Mouse (Mus musculus) intestine, postnatal 0 days (tissue): ENCODE data around the gene Phlpp1. TPM values are rescaled to one million over a fixed set of nuclear protein-coding genes. Genes with fewer than 3 reads are reported as not detected.

Experiments used
- ATAC-seq: fragments of 200-750 bp; cut with Nextera tagmentation; 2 replicates; pipeline ENCODE4 v1.8.0; 2017; ENCODE audit warnings: mild to moderate bottlenecking, moderate TSS enrichment, moderate library complexity
- H3K27ac ChIP-seq: fragments of 300-500 bp; sonication (generic); 2 replicates; pipeline ENCODE4 v1.5.1; 2014; ENCODE audit warnings: mild to moderate bottlenecking, low read depth, low read length, moderate library complexity
- H3K27me3 ChIP-seq: fragments of 300-500 bp; sonication (generic); replicated peaks from 2 replicates; pipeline ENCODE4 v1.6.1; 2014; ENCODE audit warnings: low read length, mixed read lengths; ENCODE audit not compliant: control insufficient read depth, insufficient read depth
- H3K36me3 ChIP-seq: fragments of 300-500 bp; sonication (generic); 2 replicates; pipeline ENCODE4 v1.6.1; 2014; ENCODE audit warnings: mild to moderate bottlenecking, moderate library complexity; ENCODE audit not compliant: control insufficient read depth, insufficient read depth
- H3K4me1 ChIP-seq: fragments of 300-500 bp; sonication (generic); replicated peaks from 2 replicates; pipeline ENCODE4 v1.6.1; 2014; ENCODE audit warnings: antibody characterized with exemption, low read length, mixed read lengths; ENCODE audit not compliant: control insufficient read depth, insufficient read depth
- H3K4me2 ChIP-seq: fragments of 300-500 bp; sonication (generic); replicated peaks from 2 replicates; pipeline ENCODE4 v1.6.1; 2014; ENCODE audit warnings: low read depth, mild to moderate bottlenecking, moderate library complexity
- H3K4me3 ChIP-seq: fragments of 300-500 bp; sonication (generic); 2 replicates; pipeline ENCODE4 v1.5.1; 2014; ENCODE audit warnings: low read depth, low read length
- H3K9ac ChIP-seq: fragments of 300-500 bp; sonication (generic); 2 replicates; pipeline ENCODE4 v1.6.1; 2014; ENCODE audit warnings: mild to moderate bottlenecking, low read depth, low read length
- H3K9me3 ChIP-seq: fragments of 300-500 bp; sonication (generic); 2 replicates; pipeline ENCODE4 v1.6.1; 2016; ENCODE audit warnings: mixed run types; ENCODE audit not compliant: control insufficient read depth
- CTCF ChIP-seq: sonication (generic); IDR thresholded peaks from 2 replicates; pipeline ENCODE4 v1.5.1; 2016; ENCODE audit warnings: low read depth, mild to moderate bottlenecking, control low read depth, antibody characterized with exemption, moderate library complexity
- WGBS: fragments of 180-500 bp; shearing (Covaris S2); extraction: QIAGEN DNeasy Blood & Tissue Kit; methylation state at CpG from one replicate; pipeline ENCODE4 v1.1.7; 2014; 5-methylcytosine and 5-hydroxymethylcytosine counted together
- polyA plus RNA-seq: library from polyadenylated mRNA; unstranded; fragments of >200 nt; fragmentation: Nextera tagmentation; extraction: Ambion mirVana; gene quantifications from 2 replicates; pipeline ENCODE4 v1.2.1, GENCODE M21; 2015

The Phlpp1 gene
- polyA plus RNA-seq, 1 experiment from 2014 or later = 1.6 TPM

- H3K27me3 ChIP-seq = no peaks in the 10 kb centered on the region
- H3K9me3 ChIP-seq = no peaks in the 10 kb centered on the region
- WGBS = 83% methylated on average over 7 of the region's 7 CpGs
- H3K27ac ChIP-seq = no peak overlapping the region
- H3K4me2 ChIP-seq = no peak overlapping the region
- TF ChIP-seq CTCF = no peak
- H3K36me3 ChIP-seq = no peaks in the 10 kb centered on the region
- ATAC-seq = no peak
- no peak overlapping the region for H3K9ac ChIP-seq
- H3K4me1 ChIP-seq = no peaks in the 10 kb centered on the region; the same call in 1 of the 2 replicates
- no peak overlapping the region for H3K4me3 ChIP-seq
Observed at GRCm38 (mm10) chr1:106226613-106227012, 55.1 kb downstream of the Phlpp1 start.

GRCm38 (mm10) chr1:106230313-106230712, 58.8 kb downstream of the Phlpp1 start:
- H3K36me3 ChIP-seq = no peaks in the 10 kb centered on the region
- H3K9ac ChIP-seq = no peak overlapping the region
- H3K4me3 ChIP-seq = no peak overlapping the region
- no peaks in the 10 kb centered on the region for H3K9me3 ChIP-seq
- no peak for TF ChIP-seq CTCF
- no peak overlapping the region for H3K4me2 ChIP-seq
- ATAC-seq = no peak
- 77% methylated on average over 3 of the region's 3 CpGs for WGBS
- no peaks in the 10 kb centered on the region for H3K27me3 ChIP-seq
- no peaks in the 10 kb centered on the region for H3K4me1 ChIP-seq
- no peak overlapping the region for H3K27ac ChIP-seq

- TF ChIP-seq CTCF = no peak
- WGBS = 85% methylated on average over 5 of the region's 5 CpGs
- Histone ChIP-seq H3K27me3 (no peaks in the 10 kb centered on the region), H3K9ac (no peak overlapping the region), H3K27ac (no peak overlapping the region), H3K4me3 (no peak overlapping the region), H3K36me3 (no peaks in the 10 kb centered on the region), H3K4me2 (no peak overlapping the region), H3K9me3 (no peaks in the 10 kb centered on the region), H3K4me1 (no peaks in the 10 kb centered on the region)
- ATAC-seq = no peak
Observed at GRCm38 (mm10) chr1:106231345-106231744, 59.8 kb downstream of the Phlpp1 start.

- Histone ChIP-seq H3K4me2 (no peak overlapping the region), H3K4me3 (no peak overlapping the region), H3K36me3 (no peaks in the 10 kb centered on the region), H3K9ac (no peak overlapping the region), H3K27me3 (no peaks in the 10 kb centered on the region), H3K4me1 (no peaks in the 10 kb centered on the region), H3K27ac (no peak overlapping the region), H3K9me3 (no peaks in the 10 kb centered on the region)
- ATAC-seq = no peak
- WGBS = 71% methylated on average over 3 of the region's 3 CpGs
- no peak for TF ChIP-seq CTCF
Observed at GRCm38 (mm10) chr1:106231805-106232459, 60.4 kb downstream of the Phlpp1 start.

- H3K4me3 ChIP-seq = no peak overlapping the region
- H3K36me3 ChIP-seq = no peaks in the 10 kb centered on the region
- no peak overlapping the region for H3K4me2 ChIP-seq
- no peak overlapping the region for H3K9ac ChIP-seq
- ATAC-seq = no peak
- H3K9me3 ChIP-seq = no peaks in the 10 kb centered on the region
- WGBS = 85% methylated on average over 4 of the region's 4 CpGs
- no peak for TF ChIP-seq CTCF
- H3K27me3 ChIP-seq = no peaks in the 10 kb centered on the region
- H3K4me1 ChIP-seq = no peaks in the 10 kb centered on the region
- no peak overlapping the region for H3K27ac ChIP-seq
Observed at GRCm38 (mm10) chr1:106232460-106232850, 60.9 kb downstream of the Phlpp1 start.

GRCm38 (mm10) chr1:106236986-106237385, 65.4 kb downstream of the Phlpp1 start:
- H3K4me3 ChIP-seq = no peak overlapping the region
- no peak for TF ChIP-seq CTCF
- no peaks in the 10 kb centered on the region for H3K27me3 ChIP-seq
- no peaks in the 10 kb centered on the region for H3K36me3 ChIP-seq
- no peak overlapping the region for H3K27ac ChIP-seq
- no peak overlapping the region for H3K9ac ChIP-seq
- H3K4me1 ChIP-seq = 0 out of 2 replicates have a peak, but pooled peaks cover 3% of the 10 kb centered on the region
- no peaks in the 10 kb centered on the region for H3K9me3 ChIP-seq
- ATAC-seq = no peak
- H3K4me2 ChIP-seq = no peak overlapping the region
